Comparison of ENCODE assay signal across 28 mouse cellular contexts in the genomic region with DNA sequence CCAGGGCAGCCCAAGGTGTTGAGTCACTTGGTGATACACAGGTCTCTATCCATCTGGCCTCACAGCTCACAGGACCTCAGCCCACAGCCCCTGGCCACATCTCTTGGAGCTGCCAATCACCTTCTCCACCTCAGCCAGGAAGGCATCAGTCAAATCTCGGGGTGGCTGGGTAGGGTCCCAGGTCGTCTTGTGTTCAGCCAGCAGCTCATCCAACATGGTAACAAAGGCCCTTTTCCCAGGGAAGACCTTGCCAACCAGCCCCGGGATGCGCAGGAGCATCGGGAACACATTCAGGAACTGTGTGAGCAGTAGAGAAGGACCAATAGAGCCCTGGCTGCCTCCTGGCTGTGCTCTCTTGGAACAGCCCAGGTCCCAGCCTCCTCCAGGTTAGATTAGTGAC. TPM values are rescaled to one million over a fixed set of nuclear protein-coding genes. Genes with fewer than 3 reads are reported as not detected.
"Had no signal": no experiment of that assay in that cellular context is flagged by ENCODE, and none has a peak within 500 bp of the region (broad histone marks: within the 10 kb centered on the region; RNA-seq: fewer than 3 reads in every experiment).

No protein-coding gene starts in this region.

- ATAC-seq: hindbrain, postnatal 0 days; intestine, embryonic 16.5 days; liver, embryonic 12.5 days had no signal

- H3K9ac ChIP-seq: heart, embryonic 13.5 days; heart, embryonic 15.5 days; hindbrain, embryonic 12.5 days; hindbrain, embryonic 15.5 days; kidney, embryonic 15.5 days; limb, embryonic 13.5 days; limb, embryonic 15.5 days; liver, embryonic 12.5 days; liver, embryonic 14.5 days had no signal

- H3K27me3 ChIP-seq: heart, embryonic 13.5 days; heart, embryonic 15.5 days; hindbrain, embryonic 12.5 days; hindbrain, embryonic 15.5 days; kidney, embryonic 15.5 days; limb, embryonic 13.5 days; limb, embryonic 15.5 days; liver, embryonic 12.5 days had no signal

- DNase-seq: gastrocnemius, postnatal 14 days; gastrocnemius, postnatal 36 days; heart, postnatal 14 days; heart, postnatal 36 days; kidney, adult 2 months; kidney, adult 9 months; kidney, postnatal 36 days; layer of hippocampus, adult 9-11 months; layer of hippocampus, postnatal 36 days; left cerebral cortex, postnatal 4 days had no signal

- H3K9me3 ChIP-seq: heart, embryonic 13.5 days; heart, embryonic 15.5 days; hindbrain, embryonic 12.5 days; hindbrain, embryonic 15.5 days; kidney, embryonic 15.5 days; limb, embryonic 13.5 days; limb, embryonic 15.5 days; liver, embryonic 12.5 days had no signal

- H3K27ac ChIP-seq: heart, embryonic 13.5 days; heart, embryonic 15.5 days; hindbrain, embryonic 12.5 days; hindbrain, embryonic 15.5 days; hindbrain, postnatal 0 days; kidney, embryonic 15.5 days; kidney, postnatal 0 days; limb, embryonic 13.5 days; limb, embryonic 15.5 days; liver, embryonic 12.5 days; liver, embryonic 14.5 days had no signal

- H3K36me3 ChIP-seq: hindbrain, embryonic 12.5 days; hindbrain, embryonic 15.5 days; limb, embryonic 13.5 days; limb, embryonic 15.5 days had no signal

- H3K4me3 ChIP-seq: heart, embryonic 13.5 days; heart, embryonic 15.5 days; hindbrain, embryonic 12.5 days; hindbrain, embryonic 15.5 days; kidney, embryonic 15.5 days; limb, embryonic 13.5 days; limb, embryonic 15.5 days; liver, embryonic 12.5 days had no signal

- H3K4me2 ChIP-seq: heart, embryonic 11.5 days; heart, embryonic 13.5 days; heart, embryonic 15.5 days; hindbrain, embryonic 12.5 days; hindbrain, embryonic 15.5 days; kidney, embryonic 15.5 days; limb, embryonic 13.5 days; limb, embryonic 15.5 days; liver, embryonic 12.5 days had no signal

RNA-seq across cellular contexts. Expression of a gene that starts 20.8 kb away (rescaled TPM):
- polyA plus RNA-seq: gonadal fat pad, adult 2 months; heart, embryonic 11.5 days; heart, embryonic 13.5 days; heart, embryonic 15.5 days; heart, postnatal 0 days; hindbrain, embryonic 12.5 days; hindbrain, embryonic 15.5 days; hindbrain, postnatal 0 days; intestine, embryonic 16.5 days; kidney, adult 2 months; kidney, embryonic 15.5 days; kidney, postnatal 0 days; large intestine, adult 2 months; limb, embryonic 11.5 days; limb, embryonic 13.5 days; limb, embryonic 15.5 days; liver, embryonic 12.5 days; liver, embryonic 16.5 days had no signal

RNA-seq across cellular contexts. Expression of a gene that starts 34.0 kb away (rescaled TPM):
- polyA plus RNA-seq: heart, embryonic 15.5 days; heart, postnatal 0 days; hindbrain, embryonic 12.5 days; hindbrain, postnatal 0 days; limb, embryonic 11.5 days; limb, embryonic 13.5 days; limb, embryonic 15.5 days had no signal
